Mouse (Mus musculus): ENCODE data around the gene Alx3.

DNA sequence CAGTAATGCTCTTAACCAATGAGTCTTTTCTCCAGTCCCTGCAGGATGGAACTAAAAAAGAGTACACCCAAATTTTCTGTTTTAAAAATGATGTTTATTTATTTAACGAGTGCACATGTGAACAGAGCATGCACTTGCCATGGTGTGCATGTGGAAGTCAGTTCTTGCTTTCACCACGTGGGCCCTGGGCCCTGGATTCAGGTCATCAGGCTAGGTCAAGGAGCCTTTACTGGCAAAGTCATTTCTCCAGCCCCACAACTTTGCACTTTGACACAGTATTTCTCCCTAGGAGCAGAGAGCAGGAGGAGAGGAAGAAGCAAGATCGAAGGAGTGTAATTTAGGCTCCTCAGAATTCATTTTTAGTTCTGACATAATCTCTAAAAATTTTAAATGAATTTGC lies 60.0 kb downstream of the Alx3 start:
- TF ChIP-seq CTCF (IDR thresholded peaks at IDR 0.05) (no peak), EP300 (IDR thresholded peaks at IDR 0.05) (no peak)

Measured in lung, postnatal 0 days (tissue).